Mouse (Mus musculus) liver, adult 2 months (tissue): ENCODE measurements around the gene Cspg5. TPM values are rescaled to one million over a fixed set of nuclear protein-coding genes. Genes with fewer than 3 reads are reported as not detected.

Experiments
- DNase-seq: peaks from one replicate; pipeline ENCODE4 v3.0.0-alpha.2; 2011; ENCODE audit warnings: low read depth, low spot score; ENCODE audit errors: extremely low read depth
- H3K27ac ChIP-seq: fragments of 200-500 bp; replicated peaks from 2 replicates; pipeline ENCODE4 v1.5.1; 2012; ENCODE audit warnings: low read depth, mild to moderate bottlenecking, control low read depth, inconsistent platforms, low read length; ENCODE audit not compliant: insufficient read depth
- H3K27me3 ChIP-seq: fragments of 200-500 bp; 2 replicates; pipeline ENCODE4 v1.6.1; 2012; ENCODE audit warnings: mild to moderate bottlenecking, moderate library complexity, low read length, inconsistent platforms; ENCODE audit not compliant: control insufficient read depth, insufficient read depth
- H3K36me3 ChIP-seq: fragments of 200-500 bp; 2 replicates; pipeline ENCODE4 v1.6.1; 2012; ENCODE audit warnings: low read length, inconsistent platforms; ENCODE audit not compliant: control insufficient read depth, insufficient read depth
- H3K4me1 ChIP-seq: fragments of 200-500 bp; 2 replicates; pipeline ENCODE4 v1.6.1; 2011; ENCODE audit warnings: low read length; ENCODE audit not compliant: control insufficient read depth, insufficient read depth
- H3K4me3 ChIP-seq: fragments of 200-500 bp; 2 replicates; pipeline ENCODE4 v1.5.1; 2011; ENCODE audit warnings: low read depth, mild to moderate bottlenecking, control low read depth, low read length, moderate library complexity; ENCODE audit not compliant: insufficient read depth
- H3K79me2 ChIP-seq: fragments of 200-500 bp; 2 replicates; pipeline ENCODE4 v1.6.1; 2012; ENCODE audit warnings: inconsistent platforms, mild to moderate bottlenecking, low read length, moderate library complexity; ENCODE audit not compliant: control insufficient read depth, insufficient read depth
- H3K9ac ChIP-seq: fragments of 200-500 bp; 2 replicates; pipeline ENCODE4 v1.6.1; 2012; ENCODE audit warnings: low read depth, mild to moderate bottlenecking, control low read depth, inconsistent platforms, low read length
- CTCF ChIP-seq: fragments of 200-500 bp; IDR thresholded peaks from 2 replicates; pipeline ENCODE4 v1.5.1; 2011; ENCODE audit warnings: low read depth, low read length, control low read depth
- POLR2A ChIP-seq: fragments of 200-500 bp; IDR thresholded peaks from 2 replicates; pipeline ENCODE4 v1.6.1; 2011; ENCODE audit warnings: low read length, control low read depth; ENCODE audit not compliant: insufficient read depth; ENCODE audit errors: extremely low read depth
- WGBS: fragments of 180-500 bp; shearing (Covaris S2); methylation state at CpG from one replicate; pipeline ENCODE4 v1.1.7; 2018; 5-methylcytosine and 5-hydroxymethylcytosine counted together
- polyA plus RNA-seq: library from polyadenylated mRNA; depleted of rRNA; stranded (reverse); fragments of >200 nt; gene quantifications from 2 replicates; pipeline ENCODE4 v1.2.3, GENCODE M21; 2012
- total RNA-seq: library from RNA; depleted of rRNA; stranded (reverse); fragments of >200 nt; gene quantifications from 2 replicates; pipeline ENCODE4 v1.2.3, GENCODE M21; 2014

The Cspg5 gene
- total and polyA plus RNA-seq, 2 experiments = 0.09 to 0.16 TPM

- WGBS = 47% methylated on average over 13 of the region's 13 CpGs
- no peaks in the 10 kb centered on the region for H3K36me3 ChIP-seq
- H3K79me2 ChIP-seq = no peaks in the 10 kb centered on the region
- H3K9ac ChIP-seq = peak overlapping the region; percentile 12; the same call in 1 of the 2 replicates
- peaks cover 3% of the 10 kb centered on the region; the same call in 1 of the 2 replicates for H3K4me1 ChIP-seq
- no peak for TF ChIP-seq CTCF
- no peaks in the 10 kb centered on the region for H3K27me3 ChIP-seq
- H3K4me3 ChIP-seq = peak overlapping the region; percentile 79
- no peak overlapping the region for H3K27ac ChIP-seq
- DNase-seq = no peak
Observed at GRCm38 (mm10) chr9:110246321-110246640, 2.7 kb downstream of the Cspg5 start.

GRCm38 (mm10) chr9:110247049-110247448, 3.5 kb downstream of the Cspg5 start:
- WGBS = 92% methylated on average over 10 of the region's 10 CpGs
- Histone ChIP-seq H3K4me1 (peaks cover 3% of the 10 kb centered on the region; the same call in 1 of the 2 replicates), H3K9ac (no peak overlapping the region), H3K27me3 (no peaks in the 10 kb centered on the region), H3K27ac (no peak overlapping the region), H3K79me2 (no peaks in the 10 kb centered on the region), H3K36me3 (no peaks in the 10 kb centered on the region), H3K4me3 (no peak overlapping the region)
- no peak for TF ChIP-seq POLR2A
- no peak for DNase-seq

- H3K27ac ChIP-seq = no peak overlapping the region
- H3K79me2 ChIP-seq = no peaks in the 10 kb centered on the region
- peaks cover 3% of the 10 kb centered on the region; the same call in 1 of the 2 replicates for H3K4me1 ChIP-seq
- H3K9ac ChIP-seq = no peak overlapping the region
- 87% methylated on average over 2 of the region's 2 CpGs for WGBS
- TF ChIP-seq POLR2A = no peak
- no peak overlapping the region for H3K4me3 ChIP-seq
- DNase-seq = no peak
- H3K36me3 ChIP-seq = no peaks in the 10 kb centered on the region
- no peaks in the 10 kb centered on the region for H3K27me3 ChIP-seq
Observed at GRCm38 (mm10) chr9:110248861-110249260, 5.3 kb downstream of the Cspg5 start.

- Histone ChIP-seq H3K4me1 (peaks cover 3% of the 10 kb centered on the region; the same call in 1 of the 2 replicates), H3K36me3 (no peaks in the 10 kb centered on the region), H3K9ac (no peak overlapping the region), H3K27ac (no peak overlapping the region), H3K27me3 (no peaks in the 10 kb centered on the region), H3K4me3 (no peak overlapping the region), H3K79me2 (no peaks in the 10 kb centered on the region)
- WGBS = 52% methylated on average over 11 of the region's 11 CpGs
- no peak for DNase-seq
- TF ChIP-seq CTCF (no peak), POLR2A (no peak)
Observed at GRCm38 (mm10) chr9:110249823-110250543, 6.4 kb downstream of the Cspg5 start.

GRCm38 (mm10) chr9:110250776-110251175, 7.2 kb downstream of the Cspg5 start:
- Histone ChIP-seq H3K9ac (no peak overlapping the region), H3K4me1 (peaks cover 3% of the 10 kb centered on the region; the same call in 1 of the 2 replicates), H3K4me3 (no peak overlapping the region), H3K27ac (no peak overlapping the region), H3K79me2 (no peaks in the 10 kb centered on the region), H3K36me3 (no peaks in the 10 kb centered on the region), H3K27me3 (no peaks in the 10 kb centered on the region)
- no peak for DNase-seq
- 95% methylated on average over 14 of the region's 14 CpGs for WGBS
- no peak for TF ChIP-seq CTCF
- no peak for TF ChIP-seq POLR2A

- H3K9ac ChIP-seq = no peak overlapping the region
Observed at GRCm38 (mm10) chr9:110255407-110256019, 11.9 kb downstream of the Cspg5 start.

More at GRCm38 (mm10) chr9:110255407-110256019, 11.9 kb downstream of the Cspg5 start:
- 83% methylated on average over 15 of the region's 15 CpGs for WGBS
- no peaks in the 10 kb centered on the region for H3K4me1 ChIP-seq
- no peak overlapping the region for H3K27ac ChIP-seq
- H3K27me3 ChIP-seq = no peaks in the 10 kb centered on the region
- H3K36me3 ChIP-seq = no peaks in the 10 kb centered on the region
- TF ChIP-seq CTCF = no peak
- no peak for TF ChIP-seq POLR2A
- DNase-seq = no peak
- no peak overlapping the region for H3K4me3 ChIP-seq
- no peaks in the 10 kb centered on the region for H3K79me2 ChIP-seq
